9 mouse cellular contexts compared by ENCODE assay signal in the genomic region with DNA sequence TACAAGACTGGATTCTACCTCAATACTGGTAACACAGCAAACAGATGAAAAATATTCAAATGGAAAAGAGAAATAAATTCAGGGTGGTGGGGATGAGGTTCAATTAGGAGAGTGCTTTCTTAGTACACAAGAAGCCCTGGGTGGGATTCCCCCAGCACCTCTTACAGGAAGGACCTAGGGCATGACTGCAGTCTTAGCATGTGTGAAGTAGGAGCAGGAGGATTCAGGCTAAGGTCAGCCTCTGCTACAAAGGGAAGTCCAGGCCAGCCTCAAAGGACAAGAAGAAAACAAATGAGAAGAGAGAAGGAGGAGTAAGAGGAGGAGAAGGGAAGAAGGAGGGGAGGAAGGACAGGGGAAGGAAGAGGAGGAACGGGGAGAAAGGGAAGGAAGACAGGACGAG. TPM values are rescaled to one million over a fixed set of nuclear protein-coding genes. Genes with fewer than 3 reads are reported as not detected.
DNase-seq lines count a peak whose midpoint lies in the region; ATAC-seq and TF ChIP-seq lines count a peak whose summit lies in the region.
"Had no signal": no experiment of that assay in that cellular context is flagged by ENCODE, and none has a peak within 500 bp of the region (broad histone marks: within the 10 kb centered on the region; RNA-seq: fewer than 3 reads in every experiment).

No protein-coding gene starts in this region.

- H3K4me3 ChIP-seq in hindbrain, embryonic 10.5 days = no peak overlapping the region
- no peak overlapping the region for H3K4me3 ChIP-seq in hindbrain, embryonic 16.5 days (ENCODE audit: low read length)
- H3K4me3 ChIP-seq in MEL (ENCODE audit: control insufficient read depth in 1 of 2, insufficient read depth in 1 of 2, low read depth in 2 of 2, low read length in 2 of 2) = peak overlapping the region; percentile 65 to 83
- no peak overlapping the region for H3K4me3 ChIP-seq in heart, postnatal 0 days (ENCODE audit: low read depth, low read length)
- no peak overlapping the region for H3K4me3 ChIP-seq in midbrain, embryonic 12.5 days

- H3K4me2 ChIP-seq in hindbrain, embryonic 16.5 days (ENCODE audit: low read length) = no peak overlapping the region
- peak overlapping the region; percentile 68; the same call in 1 of the 2 replicates for H3K4me2 ChIP-seq in heart, postnatal 0 days (ENCODE audit: low read depth, low read length)
- no peak overlapping the region for H3K4me2 ChIP-seq in midbrain, embryonic 12.5 days (replicated peaks)

- H3K27me3 ChIP-seq in hindbrain, embryonic 10.5 days (ENCODE audit: insufficient read depth, poor library complexity, severe bottlenecking) = no peaks in the 10 kb centered on the region
- H3K27me3 ChIP-seq in hindbrain, embryonic 16.5 days (replicated peaks; ENCODE audit: control insufficient read depth, insufficient read depth, low read length) = no peaks in the 10 kb centered on the region
- H3K27me3 ChIP-seq in MEL (ENCODE audit: control insufficient read depth in 1 of 2, insufficient read depth in 2 of 2, low read length in 2 of 2) = no peaks in the 10 kb centered on the region
- H3K27me3 ChIP-seq in heart, postnatal 0 days (ENCODE audit: control insufficient read depth, insufficient read depth, low read length) = no peaks in the 10 kb centered on the region
- H3K27me3 ChIP-seq in midbrain, embryonic 12.5 days = no peaks in the 10 kb centered on the region; the same call in 1 of the 2 replicates
- H3K27me3 ChIP-seq: Patski had no signal

- DNase-seq in hindbrain, embryonic 10.5 days (ENCODE audit: low spot score) = no peak
- peak; percentile 68 for DNase-seq in MEL (ENCODE audit: low read depth, low spot score)
- no peak for DNase-seq in heart, postnatal 0 days (ENCODE audit: low spot score)
- no peak for DNase-seq in cerebellum, postnatal 4 days (ENCODE audit: low spot score in 2 of 2)
- DNase-seq in embryo, embryonic 10 days (ENCODE audit: low spot score) = no peak
- no peak for DNase-seq in adrenal gland, postnatal 36 days

- TF ChIP-seq EP300 in MEL (IDR thresholded peaks at IDR 0.05; ENCODE audit: low read depth in 1 of 2, low read length in 2 of 2) = no peak
- TF ChIP-seq EP300 in heart, postnatal 0 days (IDR thresholded peaks at IDR 0.05; ENCODE audit: low read depth) = no peak

- peaks cover 3% of the 10 kb centered on the region; the same call in 1 of the 2 replicates for H3K79me2 ChIP-seq in MEL (ENCODE audit: control insufficient read depth, insufficient read depth, low read length, poor library complexity)

- no peaks in the 10 kb centered on the region for H3K36me3 ChIP-seq in hindbrain, embryonic 10.5 days
- H3K36me3 ChIP-seq in hindbrain, embryonic 16.5 days (ENCODE audit: control insufficient read depth, insufficient read depth, low read length) = no peaks in the 10 kb centered on the region
- peaks cover 0 to 40% of the 10 kb centered on the region in 2 experiments; a peak in 2 of 4 replicates for H3K36me3 ChIP-seq in MEL (ENCODE audit: control insufficient read depth in 1 of 2, insufficient read depth in 2 of 2, low read length in 2 of 2)
- H3K36me3 ChIP-seq in heart, postnatal 0 days (replicated peaks; ENCODE audit: control insufficient read depth, insufficient read depth, low read length) = no peaks in the 10 kb centered on the region
- no peaks in the 10 kb centered on the region for H3K36me3 ChIP-seq in midbrain, embryonic 12.5 days

- no peak for TF ChIP-seq POLR2A in MEL (IDR thresholded peaks at IDR 0.05; ENCODE audit: control insufficient read depth in 1 of 2, insufficient read depth in 1 of 2, low read depth in 1 of 2, low read length in 2 of 2, poor library complexity in 1 of 2)

- WGBS in hindbrain, embryonic 10.5 days = 68% methylated on average over 2 of the region's 2 CpGs
- WGBS in hindbrain, embryonic 16.5 days = 56% methylated on average over 2 of the region's 2 CpGs
- WGBS in heart, postnatal 0 days = 33% methylated on average over 2 of the region's 2 CpGs
- WGBS in midbrain, embryonic 12.5 days = 41% methylated on average over 2 of the region's 2 CpGs

- H3K9me3 ChIP-seq in hindbrain, embryonic 10.5 days = peaks cover 9% of the 10 kb centered on the region; the same call in 1 of the 2 replicates
- no peaks in the 10 kb centered on the region for H3K9me3 ChIP-seq in hindbrain, embryonic 16.5 days (ENCODE audit: control insufficient read depth, low read length)
- no peaks in the 10 kb centered on the region for H3K9me3 ChIP-seq in MEL (replicated peaks; ENCODE audit: insufficient read depth, low read length)
- no peaks in the 10 kb centered on the region for H3K9me3 ChIP-seq in heart, postnatal 0 days (replicated peaks; ENCODE audit: control insufficient read depth, low read length)
- H3K9me3 ChIP-seq in midbrain, embryonic 12.5 days = no peaks in the 10 kb centered on the region

- H3K4me1 ChIP-seq in hindbrain, embryonic 10.5 days (replicated peaks) = peaks cover 45% of the 10 kb centered on the region
- peaks cover 31% of the 10 kb centered on the region for H3K4me1 ChIP-seq in hindbrain, embryonic 16.5 days (ENCODE audit: control insufficient read depth, insufficient read depth, low read depth, low read length)
- H3K4me1 ChIP-seq in MEL (ENCODE audit: control insufficient read depth in 1 of 2, insufficient read depth in 2 of 2, low read length in 2 of 2) = peaks cover 25 to 38% of the 10 kb centered on the region in 2 experiments
- H3K4me1 ChIP-seq in heart, postnatal 0 days (ENCODE audit: control insufficient read depth, insufficient read depth) = peaks cover 29% of the 10 kb centered on the region
- peaks cover 39% of the 10 kb centered on the region for H3K4me1 ChIP-seq in midbrain, embryonic 12.5 days

- H3K9ac ChIP-seq in hindbrain, embryonic 16.5 days (ENCODE audit: low read depth, low read length) = no peak overlapping the region
- H3K9ac ChIP-seq in MEL (ENCODE audit: control insufficient read depth, low read depth, low read length, poor library complexity, severe bottlenecking) = peak overlapping the region; percentile 78
- 0 out of 2 replicates have a peak overlapping the region, but pooled peaks have one; percentile 40 for H3K9ac ChIP-seq in heart, postnatal 0 days (replicated peaks; ENCODE audit: low read depth, low read length)
- no peak overlapping the region for H3K9ac ChIP-seq in midbrain, embryonic 12.5 days (replicated peaks)

- no peak for ATAC-seq in hindbrain, embryonic 16.5 days
- no peak for ATAC-seq in heart, postnatal 0 days (ENCODE audit: insufficient read depth, low read depth)
- ATAC-seq in midbrain, embryonic 12.5 days (ENCODE audit: low FRiP score, low read depth) = no peak
- ATAC-seq: Patski had no signal

- H3K27ac ChIP-seq in hindbrain, embryonic 10.5 days = peak overlapping the region; percentile 87
- no peak overlapping the region; the same call in none of the 2 replicates for H3K27ac ChIP-seq in hindbrain, embryonic 16.5 days (ENCODE audit: low read depth, low read length)
- H3K27ac ChIP-seq in MEL (ENCODE audit: control insufficient read depth, low read depth, low read length) = peak overlapping the region; percentile 97
- H3K27ac ChIP-seq in heart, postnatal 0 days (ENCODE audit: low read depth) = peak overlapping the region; percentile 97
- peak overlapping the region; percentile 79 for H3K27ac ChIP-seq in midbrain, embryonic 12.5 days (replicated peaks)

- no peak for TF ChIP-seq CTCF in MEL (IDR thresholded peaks at IDR 0.05 in 2 of 3, conservative IDR thresholded peaks at IDR 0.05 in 1 of 3; ENCODE audit: control insufficient read depth in 1 of 3, insufficient read depth in 1 of 3, low read depth in 2 of 3, low read length in 3 of 3, poor library complexity in 1 of 3, severe bottlenecking in 1 of 3)
- no peak for TF ChIP-seq CTCF in heart, postnatal 0 days (IDR thresholded peaks at IDR 0.05; ENCODE audit: low read depth)

- no peak for TF ChIP-seq RAD21 in MEL (IDR thresholded peaks at IDR 0.05; ENCODE audit: low read depth, low read length)

TF ChIP-seq in MEL, 35 proteins besides CTCF, POLR2A, EP300 and RAD21:
- no peak for TF ChIP-seq RCOR1 (IDR thresholded peaks at IDR 0.05; ENCODE audit: low read depth, low read length)
- no peak for TF ChIP-seq HCFC1 (IDR thresholded peaks at IDR 0.05; ENCODE audit: low read depth, low read length)
- no peak for TF ChIP-seq MXI1 (IDR thresholded peaks at IDR 0.05; ENCODE audit: low read depth, low read length)
- TF ChIP-seq BHLHE40 (IDR thresholded peaks at IDR 0.05; ENCODE audit: borderline replicate concordance, low read depth, low read length) = no peak
- TF ChIP-seq NRF1 (IDR thresholded peaks at IDR 0.05; ENCODE audit: insufficient read depth, low read depth, low read length, poor library complexity, severe bottlenecking) = no peak
- TF ChIP-seq SIN3A (IDR thresholded peaks at IDR 0.05; ENCODE audit: low read length) = no peak
- no peak for TF ChIP-seq ETS1 (IDR thresholded peaks at IDR 0.05; ENCODE audit: low read depth, low read length)
- no peak for TF ChIP-seq TAL1 (IDR thresholded peaks at IDR 0.05; ENCODE audit: low read length)
- no peak for TF ChIP-seq CHD1 (IDR thresholded peaks at IDR 0.05; ENCODE audit: low read depth, low read length)
- no peak for TF ChIP-seq POLR2AphosphoS2 (IDR thresholded peaks at IDR 0.05; ENCODE audit: low read length)
- TF ChIP-seq SMC3 (IDR thresholded peaks at IDR 0.05; ENCODE audit: low read depth, low read length) = no peak
- no peak for TF ChIP-seq TBP (IDR thresholded peaks at IDR 0.05; ENCODE audit: low read depth, low read length)
- TF ChIP-seq ELF1 (IDR thresholded peaks at IDR 0.05; ENCODE audit: low read depth, low read length) = no peak
- no peak for TF ChIP-seq UBTF (IDR thresholded peaks at IDR 0.05; ENCODE audit: borderline replicate concordance, insufficient read depth, low read depth, low read length)
- no peak for TF ChIP-seq ZNF384 (IDR thresholded peaks at IDR 0.05; ENCODE audit: low read depth, low read length)
- TF ChIP-seq ZMIZ1 (IDR thresholded peaks at IDR 0.05; ENCODE audit: low read depth, low read length) = no peak
- TF ChIP-seq ZKSCAN1 (IDR thresholded peaks at IDR 0.05; ENCODE audit: low read depth, low read length) = no peak

RNA-seq across cellular contexts. Expression of gene Chd2, which starts 54.8 kb away (rescaled TPM):
- polyA plus RNA-seq in hindbrain, embryonic 10.5 days (2016; fragmentation: Nextera tagmentation; extraction: Ambion mirVana) = 37.1 and 38.9 TPM in 2 replicates
- polyA plus RNA-seq in hindbrain, embryonic 16.5 days (2015; fragmentation: Nextera tagmentation; extraction: Ambion mirVana) = 34.0 and 35.3 TPM in 2 replicates
- 9.9 and 16.9 TPM in 2 replicates for total RNA-seq in MEL (2012; rRNA removed)
- 100 to 1,000 TPM in 1 of 2 experiments, 10 to 100 TPM in 1; 21.4 to 275 TPM for polyA plus RNA-seq in MEL (2012; ENCODE audit: insufficient read depth in 1 of 2, insufficient read length in 2 of 2, low read depth in 1 of 2, low replicate concordance in 2 of 2, missing spikeins in 1 of 2)
- total RNA-seq in heart, postnatal 0 days (2014; rRNA removed; ENCODE audit: low replicate concordance) = 43.0 and 65.5 TPM in 2 replicates
- 31.1 and 32.2 TPM in 2 replicates for polyA plus RNA-seq in heart, postnatal 0 days (2015; fragmentation: Nextera tagmentation; extraction: Ambion mirVana)
- polyA plus RNA-seq in midbrain, embryonic 12.5 days (2016; fragmentation: Nextera tagmentation; extraction: Ambion mirVana) = 54.8 and 61.4 TPM in 2 replicates
- total RNA-seq in adrenal gland, postnatal 36 days (2021) = 10 to 100 TPM; 40.9 to 41.6 TPM

Comparison
In these comparisons a context has a peak if more than half of its experiments do, and no peak if none do; other contexts are left out.
1. H3K4me3 ChIP-seq: peak in MEL (2 of 2); none in hindbrain, embryonic 10.5 days (single experiment), hindbrain, embryonic 16.5 days (single experiment), heart, postnatal 0 days (single experiment) and midbrain, embryonic 12.5 days (single experiment).
2. H3K9ac ChIP-seq: peak in MEL (single experiment) and heart, postnatal 0 days (single experiment); none in hindbrain, embryonic 16.5 days (single experiment) and midbrain, embryonic 12.5 days (single experiment).